Mouse (Mus musculus): ENCODE results near the gene Rtn4r. TPM values are rescaled to one million over a fixed set of nuclear protein-coding genes. Genes with fewer than 3 reads are reported as not detected.

Gene Rtn4r
- polyA plus RNA-seq, 1 experiment from 2014 or later, result 0.17 TPM

DNA sequence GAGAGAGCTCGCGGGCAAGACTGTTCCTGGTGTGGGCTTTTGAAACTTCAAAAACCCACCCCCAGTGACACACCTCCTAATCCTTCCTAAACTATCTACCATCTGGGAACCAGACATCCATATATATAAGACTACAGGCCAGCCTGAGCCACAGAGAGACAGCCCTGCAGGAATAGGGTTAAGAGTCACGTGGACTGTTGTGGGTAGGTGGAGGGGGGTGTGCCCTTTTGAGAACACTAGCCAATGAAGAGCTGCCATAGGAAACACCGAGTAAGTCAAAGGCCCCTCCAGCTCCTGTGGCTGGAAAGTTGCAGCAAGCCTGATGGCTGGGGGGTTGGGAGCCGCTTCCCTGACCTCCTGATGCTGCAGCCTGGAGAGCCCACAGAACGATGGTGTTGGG, 23.6 kb upstream of the Rtn4r start:
- H3K4me2 ChIP-seq (replicated peaks; ENCODE audit: low read depth, low read length), result no peak overlapping the region
- 39% methylated on average over 6 of the region's 6 CpGs for WGBS
- ATAC-seq (no peak), DNase-seq (ENCODE audit: low spot score) (no peak)
- TF ChIP-seq EP300 (IDR thresholded peaks at IDR 0.05), result no peak
- no peak for TF ChIP-seq CTCF (IDR thresholded peaks at IDR 0.05)
- no peaks in the 10 kb centered on the region for H3K36me3 ChIP-seq (ENCODE audit: insufficient read depth, low read length)
- H3K9me3 ChIP-seq (ENCODE audit: low read length), result no peaks in the 10 kb centered on the region
- no peaks in the 10 kb centered on the region for H3K4me1 ChIP-seq (ENCODE audit: insufficient read depth, low read depth, low read length)
- no peak overlapping the region for H3K4me3 ChIP-seq (ENCODE audit: low read depth, low read length)
- no peaks in the 10 kb centered on the region for H3K27me3 ChIP-seq (replicated peaks; ENCODE audit: insufficient read depth, low read length)
- H3K27ac ChIP-seq (ENCODE audit: low read length), result no peak overlapping the region
- no peak overlapping the region for H3K9ac ChIP-seq (replicated peaks; ENCODE audit: low read depth)

DNA sequence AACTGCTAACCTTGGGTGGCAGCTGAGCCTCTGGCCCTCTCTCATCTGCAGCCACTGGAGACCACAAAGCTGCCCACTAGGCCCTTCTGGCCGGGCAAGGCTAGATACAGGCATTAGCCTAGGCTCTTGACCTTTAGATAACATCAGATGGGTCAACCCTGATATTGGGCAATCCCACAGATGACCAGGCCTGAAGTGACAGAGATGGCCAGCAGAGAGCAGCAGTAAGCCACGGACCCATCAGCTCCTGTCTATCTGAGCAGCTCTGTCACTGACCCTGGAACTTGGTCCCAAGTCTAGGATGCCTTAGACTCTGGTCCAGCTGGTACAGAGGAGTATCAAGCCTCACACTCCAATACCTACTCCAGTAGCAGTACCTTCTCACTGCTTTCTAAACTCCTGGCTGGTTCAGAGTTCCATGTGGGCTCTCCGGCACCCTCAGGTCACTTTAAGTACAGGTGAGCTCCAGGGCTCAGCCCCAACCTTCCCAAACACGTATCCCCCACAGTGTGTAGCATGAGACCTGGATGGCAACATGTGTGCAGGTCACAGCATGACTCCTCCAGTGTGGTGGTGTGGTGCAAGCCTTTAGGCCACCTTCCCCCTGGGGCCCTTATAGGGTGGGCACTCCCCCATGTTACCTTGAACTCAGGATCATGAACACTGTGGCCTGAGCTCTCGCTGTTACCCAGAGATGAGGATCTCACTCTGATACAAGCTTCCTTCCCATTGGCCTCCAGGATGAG, 19.0 kb upstream of the Rtn4r start:
- Histone ChIP-seq H3K9ac (replicated peaks; ENCODE audit: low read depth) (no peak overlapping the region), H3K4me3 (ENCODE audit: low read depth, low read length) (no peak overlapping the region), H3K9me3 (ENCODE audit: low read length) (no peaks in the 10 kb centered on the region), H3K4me2 (replicated peaks; ENCODE audit: low read depth, low read length) (no peak overlapping the region), H3K27me3 (replicated peaks; ENCODE audit: insufficient read depth, low read length) (no peaks in the 10 kb centered on the region), H3K27ac (ENCODE audit: low read length) (no peak overlapping the region), H3K36me3 (ENCODE audit: insufficient read depth, low read length) (no peaks in the 10 kb centered on the region), H3K4me1 (ENCODE audit: insufficient read depth, low read depth, low read length) (no peaks in the 10 kb centered on the region)
- DNase-seq (ENCODE audit: low spot score) (peak; percentile 69), ATAC-seq (peak; percentile 72)
- 54% methylated on average over 5 of the region's 5 CpGs for WGBS
- no peak for TF ChIP-seq EP300 (IDR thresholded peaks at IDR 0.05)
- TF ChIP-seq CTCF (IDR thresholded peaks at IDR 0.05), result peak; percentile 89

DNA sequence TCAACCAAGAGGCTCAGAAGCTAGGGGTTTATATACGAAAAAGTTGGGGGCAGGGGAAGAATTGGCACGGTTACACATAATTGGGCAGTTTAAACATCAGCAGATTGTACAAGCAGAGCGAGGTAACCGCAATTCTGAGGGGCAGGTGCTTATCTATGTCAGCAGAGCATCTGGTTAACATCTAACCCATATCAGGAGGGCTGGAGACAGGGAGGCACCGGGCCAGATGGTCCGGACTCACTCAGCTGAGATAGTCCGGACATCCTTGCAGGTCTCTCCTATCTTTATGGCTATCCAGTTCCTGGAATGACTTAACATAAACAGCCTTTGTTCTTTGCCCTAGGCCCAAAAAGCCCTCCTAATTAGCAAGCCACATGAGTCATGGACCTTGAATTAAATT, 16.4 kb upstream of the Rtn4r start:
- Histone ChIP-seq H3K36me3 (ENCODE audit: insufficient read depth, low read length) (no peaks in the 10 kb centered on the region), H3K4me3 (ENCODE audit: low read depth, low read length) (no peak overlapping the region), H3K4me1 (ENCODE audit: insufficient read depth, low read depth, low read length) (no peaks in the 10 kb centered on the region), H3K27ac (ENCODE audit: low read length) (no peak overlapping the region), H3K9ac (replicated peaks; ENCODE audit: low read depth) (no peak overlapping the region), H3K4me2 (replicated peaks; ENCODE audit: low read depth, low read length) (no peak overlapping the region), H3K9me3 (ENCODE audit: low read length) (no peaks in the 10 kb centered on the region), H3K27me3 (replicated peaks; ENCODE audit: insufficient read depth, low read length) (no peaks in the 10 kb centered on the region)
- DNase-seq (ENCODE audit: low spot score) (no peak), ATAC-seq (no peak)
- TF ChIP-seq CTCF (IDR thresholded peaks at IDR 0.05), result no peak
- TF ChIP-seq EP300 (IDR thresholded peaks at IDR 0.05), result no peak
- 77% methylated on average over 7 of the region's 7 CpGs for WGBS

DNA sequence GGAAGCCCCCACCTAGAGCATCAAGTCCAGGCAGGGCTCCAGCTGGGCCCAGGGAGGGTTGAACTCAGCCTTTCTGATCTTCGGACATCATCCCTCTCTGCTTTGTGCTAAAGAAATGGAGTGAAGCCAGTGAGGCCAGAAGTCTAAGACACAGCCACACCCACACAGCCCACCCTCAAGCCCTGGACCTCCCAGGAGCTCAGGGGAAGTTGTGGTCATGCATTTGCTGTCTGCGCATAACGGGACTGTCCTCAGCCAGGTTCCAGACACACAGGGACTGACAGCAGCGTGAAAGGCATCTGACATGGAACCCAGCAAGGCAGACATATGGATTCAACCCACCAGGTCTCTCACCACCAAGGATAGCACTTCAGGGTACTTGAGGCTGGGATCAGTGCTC, 11.0 kb upstream of the Rtn4r start:
- 67% methylated on average over 4 of the region's 4 CpGs for WGBS
- H3K4me3 ChIP-seq (ENCODE audit: low read depth, low read length), result no peak overlapping the region
- H3K9ac ChIP-seq (replicated peaks; ENCODE audit: low read depth), result no peak overlapping the region
- H3K9me3 ChIP-seq (ENCODE audit: low read length), result no peaks in the 10 kb centered on the region
- TF ChIP-seq EP300 (IDR thresholded peaks at IDR 0.05), result no peak
- TF ChIP-seq CTCF (IDR thresholded peaks at IDR 0.05), result no peak
- DNase-seq (ENCODE audit: low spot score), result no peak
- H3K27ac ChIP-seq (ENCODE audit: low read length), result no peak overlapping the region
- H3K4me1 ChIP-seq (ENCODE audit: insufficient read depth, low read depth, low read length), result no peaks in the 10 kb centered on the region
- H3K4me2 ChIP-seq (replicated peaks; ENCODE audit: low read depth, low read length), result no peak overlapping the region
- H3K36me3 ChIP-seq (ENCODE audit: insufficient read depth, low read length), result no peaks in the 10 kb centered on the region
- H3K27me3 ChIP-seq (replicated peaks; ENCODE audit: insufficient read depth, low read length), result no peaks in the 10 kb centered on the region
- ATAC-seq, result no peak

DNA sequence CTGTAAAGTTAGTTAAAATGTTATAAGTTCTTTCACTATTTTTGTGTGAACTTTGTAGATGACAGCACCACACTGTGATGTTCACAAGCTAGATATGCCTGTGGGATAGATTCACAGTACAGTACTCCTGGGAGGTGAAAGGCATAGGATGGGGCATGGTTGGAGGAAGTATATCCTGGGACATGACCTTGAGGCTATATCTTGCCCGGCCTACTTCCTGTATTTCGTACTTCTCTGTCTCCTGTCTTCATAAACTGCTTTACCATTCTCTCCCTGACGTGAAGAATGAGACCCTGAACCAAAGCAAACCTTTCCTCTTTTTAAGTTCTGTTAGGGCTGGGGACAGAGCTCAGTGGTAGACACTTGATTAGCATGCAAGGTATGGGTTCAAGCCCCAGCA, 9.2 kb upstream of the Rtn4r start:
- Histone ChIP-seq H3K4me1 (ENCODE audit: insufficient read depth, low read depth, low read length) (no peaks in the 10 kb centered on the region), H3K9ac (replicated peaks; ENCODE audit: low read depth) (no peak overlapping the region), H3K4me2 (replicated peaks; ENCODE audit: low read depth, low read length) (no peak overlapping the region), H3K4me3 (ENCODE audit: low read depth, low read length) (no peak overlapping the region), H3K27me3 (replicated peaks; ENCODE audit: insufficient read depth, low read length) (no peaks in the 10 kb centered on the region), H3K36me3 (ENCODE audit: insufficient read depth, low read length) (no peaks in the 10 kb centered on the region), H3K27ac (ENCODE audit: low read length) (no peak overlapping the region), H3K9me3 (ENCODE audit: low read length) (no peaks in the 10 kb centered on the region)
- 56% methylated on average over 3 of the region's 3 CpGs for WGBS
- DNase-seq (ENCODE audit: low spot score) (no peak), ATAC-seq (no peak)
- TF ChIP-seq EP300 (IDR thresholded peaks at IDR 0.05), result no peak
- TF ChIP-seq CTCF (IDR thresholded peaks at IDR 0.05), result no peak

DNA sequence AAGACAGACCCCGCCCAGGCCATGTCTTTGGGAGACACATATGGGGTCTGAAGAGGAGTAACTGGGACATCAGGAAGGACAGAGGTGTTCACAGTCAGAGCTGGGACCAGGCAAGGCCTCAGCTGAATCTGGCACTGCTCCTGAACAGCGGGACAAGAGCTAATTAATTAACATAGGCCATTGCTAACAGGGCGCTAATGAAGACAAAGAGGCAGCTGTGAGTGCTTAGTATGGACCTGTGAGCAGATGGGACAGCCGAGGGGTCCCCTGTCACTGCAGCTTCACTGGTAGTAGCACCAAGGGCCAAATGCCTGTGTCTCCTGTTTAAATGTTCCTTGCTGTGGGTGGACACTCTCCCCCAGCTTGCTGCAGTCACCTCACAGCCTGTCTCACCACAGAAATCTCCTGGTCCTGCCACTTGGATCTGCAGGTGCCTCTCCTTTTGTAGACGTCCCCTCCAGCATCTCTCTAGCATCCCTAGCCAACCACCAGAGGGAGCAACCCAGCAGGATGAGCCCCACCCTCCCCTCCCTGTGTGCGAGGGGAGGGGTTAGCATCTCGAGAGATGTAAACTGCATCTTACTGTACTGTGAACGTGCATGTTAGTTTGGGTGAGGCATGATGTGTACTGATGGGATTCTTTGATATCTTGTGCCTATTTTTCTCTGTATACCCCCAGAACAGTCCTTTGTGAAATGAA, 8.3 kb upstream of the Rtn4r start:
- no peaks in the 10 kb centered on the region for H3K36me3 ChIP-seq (ENCODE audit: insufficient read depth, low read length)
- no peak overlapping the region for H3K4me2 ChIP-seq (replicated peaks; ENCODE audit: low read depth, low read length)
- no peak overlapping the region for H3K4me3 ChIP-seq (ENCODE audit: low read depth, low read length)
- no peaks in the 10 kb centered on the region for H3K27me3 ChIP-seq (replicated peaks; ENCODE audit: insufficient read depth, low read length)
- H3K27ac ChIP-seq (ENCODE audit: low read length), result no peak overlapping the region
- no peak overlapping the region for H3K9ac ChIP-seq (replicated peaks; ENCODE audit: low read depth)
- ATAC-seq (peak; percentile 50), DNase-seq (ENCODE audit: low spot score) (peak; percentile 66)
- TF ChIP-seq CTCF (IDR thresholded peaks at IDR 0.05) (peak; percentile 76), EP300 (IDR thresholded peaks at IDR 0.05) (no peak)
- no peaks in the 10 kb centered on the region for H3K9me3 ChIP-seq (ENCODE audit: low read length)
- 25% methylated on average over 8 of the region's 8 CpGs for WGBS
- H3K4me1 ChIP-seq (ENCODE audit: insufficient read depth, low read depth, low read length), result no peaks in the 10 kb centered on the region
